Comparison of ENCODE assay signal across 8 mouse cellular contexts in the genomic region with DNA sequence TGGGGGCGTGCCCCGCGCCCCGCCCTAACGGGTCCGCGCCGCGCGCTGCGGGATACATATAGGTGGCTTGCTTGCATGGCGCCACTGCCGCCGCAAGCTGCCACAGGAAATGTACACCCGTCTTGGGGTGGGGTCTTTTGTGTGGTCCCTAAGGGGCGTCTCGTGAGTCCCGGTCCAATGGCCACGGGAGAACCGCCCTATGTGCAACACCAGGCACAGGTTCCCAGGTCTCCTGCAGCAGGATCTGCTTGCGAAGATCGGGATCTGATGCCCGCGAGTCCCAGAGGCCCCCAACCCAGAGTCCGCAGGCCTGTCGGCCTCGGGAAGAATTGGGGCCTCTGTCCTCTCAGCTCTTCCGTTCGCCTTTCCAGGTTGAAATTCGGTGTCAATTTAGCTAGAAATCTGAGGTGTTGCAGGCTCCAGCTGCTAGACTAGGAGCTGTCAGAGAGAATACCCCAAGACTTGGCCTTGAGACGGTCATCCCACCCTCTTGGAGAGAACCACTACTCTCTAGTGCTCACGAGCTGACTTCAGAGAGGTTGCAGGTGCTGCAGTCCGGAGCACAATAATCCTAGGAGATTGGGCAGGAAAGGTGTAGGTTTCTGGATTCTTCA. TPM values are rescaled to one million over a fixed set of nuclear protein-coding genes. Genes with fewer than 3 reads are reported as not detected.
DNase-seq lines count a peak whose midpoint lies in the region; ATAC-seq and TF ChIP-seq lines count a peak whose summit lies in the region.

No protein-coding gene starts in this region.

- no peaks in the 10 kb centered on the region for H3K4me1 ChIP-seq in kidney, adult 2 months (ENCODE audit: control insufficient read depth, insufficient read depth, low read length)
- peaks cover 11 to 33% of the 10 kb centered on the region in 2 experiments for H3K4me1 ChIP-seq in MEL (ENCODE audit: control insufficient read depth in 1 of 2, insufficient read depth in 2 of 2, low read length in 2 of 2)
- peaks cover 19% of the 10 kb centered on the region for H3K4me1 ChIP-seq in forebrain, postnatal 0 days (ENCODE audit: insufficient read depth)
- peaks cover 18% of the 10 kb centered on the region for H3K4me1 ChIP-seq in midbrain, embryonic 11.5 days (ENCODE audit: control insufficient read depth, insufficient read depth, low read length)

- peak overlapping the region; percentile 71 for H3K4me2 ChIP-seq in forebrain, postnatal 0 days (ENCODE audit: low read depth)
- peak overlapping the region; percentile 73 for H3K4me2 ChIP-seq in midbrain, embryonic 11.5 days

- intact Hi-C loops in left cerebral cortex, postnatal 10 days (cut with DNase I) = no loop called here

- peaks cover 22% of the 10 kb centered on the region for H3K79me2 ChIP-seq in MEL (ENCODE audit: control insufficient read depth, insufficient read depth, low read length, poor library complexity)

- peak overlapping the region; percentile 88 for H3K4me3 ChIP-seq in kidney, adult 2 months (ENCODE audit: insufficient read depth, low read depth, low read length)
- peak overlapping the region; percentile 82 to 89 for H3K4me3 ChIP-seq in MEL (ENCODE audit: control insufficient read depth in 1 of 2, insufficient read depth in 1 of 2, low read depth in 2 of 2, low read length in 2 of 2)
- peak overlapping the region; percentile 93 for H3K4me3 ChIP-seq in forebrain, postnatal 0 days (ENCODE audit: low read depth, low read length)
- peak overlapping the region; percentile 89 for H3K4me3 ChIP-seq in midbrain, embryonic 11.5 days (ENCODE audit: low read depth, low read length)

- no peak for TF ChIP-seq RAD21 in MEL (IDR thresholded peaks at IDR 0.05; ENCODE audit: low read depth, low read length)

- ATAC-seq in forebrain, postnatal 0 days = no peak; the same call in 1 of the 2 replicates
- ATAC-seq in midbrain, embryonic 11.5 days (ENCODE audit: low FRiP score) = no peak
- no peak for ATAC-seq in monocyte, adult 5-6 weeks (replicated peaks; ENCODE audit: insufficient number of reproducible peaks, low FRiP score, low TSS enrichment, poor library complexity, severe bottlenecking)

- TF ChIP-seq CTCF in kidney, adult 2 months (conservative IDR thresholded peaks at IDR 0.05; ENCODE audit: insufficient read depth, insufficient read length, low read depth, low read length) = no peak
- no peak for TF ChIP-seq CTCF in MEL (IDR thresholded peaks at IDR 0.05 in 2 of 3, conservative IDR thresholded peaks at IDR 0.05 in 1 of 3; ENCODE audit: control insufficient read depth in 1 of 3, insufficient read depth in 1 of 3, low read depth in 2 of 3, low read length in 3 of 3, poor library complexity in 1 of 3, severe bottlenecking in 1 of 3)
- no peak for TF ChIP-seq CTCF in forebrain, postnatal 0 days (IDR thresholded peaks at IDR 0.05; ENCODE audit: low read depth)

- DNase-seq in kidney, adult 2 months = no peak
- DNase-seq in kidney, adult 18-20 months = no peak
- DNase-seq in MEL (ENCODE audit: low read depth, low spot score) = peak; percentile 54
- DNase-seq in forebrain, postnatal 0 days = no peak
- no peak for DNase-seq in midbrain, embryonic 11.5 days (ENCODE audit: low spot score, missing footprints)
- DNase-seq in right cerebral cortex, postnatal 14 days = no peak
- no peak for DNase-seq in left cerebral cortex, postnatal 10 days (ENCODE audit: extremely low spot score in 1 of 2, low spot score in 2 of 2)

- no peaks in the 10 kb centered on the region for H3K9me3 ChIP-seq in MEL (replicated peaks; ENCODE audit: insufficient read depth, low read length)
- H3K9me3 ChIP-seq in forebrain, postnatal 0 days (ENCODE audit: low read length) = no peaks in the 10 kb centered on the region
- no peaks in the 10 kb centered on the region for H3K9me3 ChIP-seq in midbrain, embryonic 11.5 days (ENCODE audit: control insufficient read depth, low read length)

- no peak for TF ChIP-seq EP300 in MEL (IDR thresholded peaks at IDR 0.05; ENCODE audit: low read depth in 1 of 2, low read length in 2 of 2)

- H3K27ac ChIP-seq in kidney, adult 2 months (ENCODE audit: insufficient read depth, low read depth, low read length) = no peak overlapping the region
- H3K27ac ChIP-seq in MEL (ENCODE audit: control insufficient read depth, low read depth, low read length) = peak overlapping the region; percentile 15
- H3K27ac ChIP-seq in forebrain, postnatal 0 days (ENCODE audit: low read depth, low read length) = peak overlapping the region; percentile 87
- H3K27ac ChIP-seq in midbrain, embryonic 11.5 days (ENCODE audit: low read depth, low read length) = peak overlapping the region; percentile 89

- H3K27me3 ChIP-seq in kidney, adult 2 months (replicated peaks; ENCODE audit: control insufficient read depth, insufficient read depth, low read length) = no peaks in the 10 kb centered on the region
- no peaks in the 10 kb centered on the region for H3K27me3 ChIP-seq in MEL (ENCODE audit: control insufficient read depth in 1 of 2, insufficient read depth in 2 of 2, low read length in 2 of 2)
- H3K27me3 ChIP-seq in forebrain, postnatal 0 days (ENCODE audit: insufficient read depth, low read length) = no peaks in the 10 kb centered on the region
- no peaks in the 10 kb centered on the region for H3K27me3 ChIP-seq in midbrain, embryonic 11.5 days (ENCODE audit: control insufficient read depth, insufficient read depth, low read length)

- no peaks in the 10 kb centered on the region for H3K36me3 ChIP-seq in kidney, adult 2 months (ENCODE audit: control insufficient read depth, insufficient read depth, low read length)
- H3K36me3 ChIP-seq in MEL (ENCODE audit: control insufficient read depth in 1 of 2, insufficient read depth in 2 of 2, low read length in 2 of 2) = peaks cover 0 to 30% of the 10 kb centered on the region in 2 experiments; a peak in 2 of 4 replicates
- no peaks in the 10 kb centered on the region; the same call in 1 of the 2 replicates for H3K36me3 ChIP-seq in forebrain, postnatal 0 days (ENCODE audit: insufficient read depth)
- no peaks in the 10 kb centered on the region for H3K36me3 ChIP-seq in midbrain, embryonic 11.5 days (ENCODE audit: control insufficient read depth, insufficient read depth, low read length)

- no peak for TF ChIP-seq POLR2A in kidney, adult 2 months (IDR thresholded peaks at IDR 0.05; ENCODE audit: low read depth, low read length)
- no peak for TF ChIP-seq POLR2A in MEL (IDR thresholded peaks at IDR 0.05; ENCODE audit: control insufficient read depth in 1 of 2, insufficient read depth in 1 of 2, low read depth in 1 of 2, low read length in 2 of 2, poor library complexity in 1 of 2)

- 5% methylated on average over 33 of the region's 33 CpGs for WGBS in kidney, adult 2 months
- WGBS in forebrain, postnatal 0 days = 2% methylated on average over 33 of the region's 33 CpGs
- 2% methylated on average over 29 of the region's 33 CpGs for WGBS in midbrain, embryonic 11.5 days

- H3K9ac ChIP-seq in MEL (ENCODE audit: control insufficient read depth, low read depth, low read length, poor library complexity, severe bottlenecking) = peak overlapping the region; percentile 65
- H3K9ac ChIP-seq in forebrain, postnatal 0 days = peak overlapping the region; percentile 68
- peak overlapping the region; percentile 95 for H3K9ac ChIP-seq in midbrain, embryonic 11.5 days (ENCODE audit: low read length)

TF ChIP-seq in MEL, 35 proteins besides CTCF, POLR2A, EP300 and RAD21:
- TF ChIP-seq MYB (IDR thresholded peaks at IDR 0.05; ENCODE audit: low read depth, low read length) (0 out of 2 replicates have a peak, but pooled peaks have one; percentile 0), JUND (IDR thresholded peaks at IDR 0.05; ENCODE audit: low read depth, low read length) (no peak), ZC3H11A (IDR thresholded peaks at IDR 0.05; ENCODE audit: low read depth, low read length) (no peak), POLR2AphosphoS5 (IDR thresholded peaks at IDR 0.05; ENCODE audit: borderline replicate concordance, low read depth, low read length) (no peak), ZKSCAN1 (IDR thresholded peaks at IDR 0.05; ENCODE audit: low read depth, low read length) (no peak), MEF2A (IDR thresholded peaks at IDR 0.05; ENCODE audit: extremely low read depth, insufficient replicate concordance, low read depth, low read length, poor library complexity, severe bottlenecking) (no peak), ZMIZ1 (IDR thresholded peaks at IDR 0.05; ENCODE audit: low read depth, low read length) (no peak), POLR2AphosphoS2 (IDR thresholded peaks at IDR 0.05; ENCODE audit: low read length) (no peak), MXI1 (IDR thresholded peaks at IDR 0.05; ENCODE audit: low read depth, low read length) (no peak), TBP (IDR thresholded peaks at IDR 0.05; ENCODE audit: low read depth, low read length) (0 out of 2 replicates have a peak, but pooled peaks have one; percentile 17), MAX (IDR thresholded peaks at IDR 0.05; ENCODE audit: low read length) (no peak)
TF ChIP-seq in MEL: peak in this region for 2.

RNA-seq across cellular contexts. Expression of gene Rnf34, which starts 50.8 kb away (rescaled TPM):
- 12.8 and 13.0 TPM in 2 replicates for polyA plus RNA-seq in kidney, adult 2 months (2012; rRNA removed)
- total RNA-seq in MEL (2012; rRNA removed) = 13.9 and 14.8 TPM in 2 replicates
- 10 to 100 TPM in 1 of 2 experiments, not detected in 1; 27.4 TPM for polyA plus RNA-seq in MEL (2012; ENCODE audit: insufficient read depth in 1 of 2, insufficient read length in 2 of 2, low read depth in 1 of 2, low replicate concordance in 2 of 2, missing spikeins in 1 of 2)
- 32.1 and 39.3 TPM in 2 replicates for total RNA-seq in forebrain, postnatal 0 days (2014; rRNA removed)
- 46.1 and 46.6 TPM in 2 replicates for polyA plus RNA-seq in forebrain, postnatal 0 days (2015; fragmentation: Nextera tagmentation; extraction: Ambion mirVana)
- polyA plus RNA-seq in midbrain, embryonic 11.5 days (2014; fragmentation: Nextera tagmentation; extraction: Ambion mirVana) = 54.9 and 65.9 TPM in 2 replicates
- total RNA-seq in left cerebral cortex, postnatal 10 days (2021) = 10 to 100 TPM; 40.0 to 46.5 TPM
- total RNA-seq in monocyte, adult 5-6 weeks (2017) = 23.9 to 25.5 TPM (median 24.1 TPM) in 3 replicates
